Mouse (Mus musculus) testis, postnatal 10 days (tissue): ENCODE data around the gene 4921536K21Rik.
A peak's percentile ranks its signal among the peaks of the same experiment; 100 is the strongest.

Experiments used
- DNase-seq: peaks from one replicate; pipeline ENCODE4 v3.0.0; 2021; ENCODE audit warnings: low spot score

Gene 4921536K21Rik

GRCm38 (mm10) chr11:3894406-3895281 is at the start of gene 4921536K21Rik, which contains the start of gene Dusp18:
TSS of gene 4921536K21Rik (minus strand) at chr11:3895098.
TSS of gene Dusp18 (plus strand) at chr11:3895240.
- DNase-seq, result peak; percentile 95

- peak; percentile 13 for DNase-seq
Observed at GRCm38 (mm10) chr11:3941371-3941770, 46.5 kb upstream of the 4921536K21Rik start.

GRCm38 (mm10) chr11:3937321-3937874 is 42.5 kb upstream of the 4921536K21Rik start:
- peak; percentile 35 for DNase-seq

GRCm38 (mm10) chr11:3936318-3936717 is 41.4 kb upstream of the 4921536K21Rik start:
- DNase-seq, result peak; percentile 21

- peak; percentile 33 for DNase-seq
Observed at GRCm38 (mm10) chr11:3935135-3935534, 40.2 kb upstream of the 4921536K21Rik start.

GRCm38 (mm10) chr11:3933756-3934285 is 38.9 kb upstream of the 4921536K21Rik start:
- DNase-seq, result peak; percentile 27

GRCm38 (mm10) chr11:3931511-3932211 is 36.8 kb upstream of the 4921536K21Rik start, which contains the start of gene Tcn2:
TSS of gene Tcn2 (minus strand) at chr11:3932159.
- peak; percentile 87 for DNase-seq

GRCm38 (mm10) chr11:3930931-3931330 is 36.0 kb upstream of the 4921536K21Rik start:
- no peak for DNase-seq

GRCm38 (mm10) chr11:3930019-3930418 is 35.1 kb upstream of the 4921536K21Rik start:
- DNase-seq, result peak; percentile 28

- peak; percentile 33 for DNase-seq
Observed at GRCm38 (mm10) chr11:3925916-3926315, 31.0 kb upstream of the 4921536K21Rik start.

- no peak for DNase-seq
Observed at GRCm38 (mm10) chr11:3922731-3923130, 27.8 kb upstream of the 4921536K21Rik start.

GRCm38 (mm10) chr11:3922115-3922514 is 27.2 kb upstream of the 4921536K21Rik start:
- no peak for DNase-seq

GRCm38 (mm10) chr11:3921281-3921850 is 26.5 kb upstream of the 4921536K21Rik start:
- DNase-seq, result peak; percentile 67

GRCm38 (mm10) chr11:3920476-3920875 is 25.6 kb upstream of the 4921536K21Rik start:
- no peak for DNase-seq

GRCm38 (mm10) chr11:3918738-3919137 is 23.8 kb upstream of the 4921536K21Rik start:
- no peak for DNase-seq

GRCm38 (mm10) chr11:3914109-3914840 is 19.4 kb upstream of the 4921536K21Rik start, which contains the start of gene Slc35e4:
TSS of gene Slc35e4 (minus strand) at chr11:3914664.
- DNase-seq, result peak; percentile 94

GRCm38 (mm10) chr11:3913316-3914108 is 18.6 kb upstream of the 4921536K21Rik start:
- peak; percentile 87 for DNase-seq

- no peak for DNase-seq
Observed at GRCm38 (mm10) chr11:3912875-3913271, 18.0 kb upstream of the 4921536K21Rik start.

GRCm38 (mm10) chr11:3912100-3912874 is 17.4 kb upstream of the 4921536K21Rik start:
- no peak for DNase-seq
